Mouse (Mus musculus): Measurements from ENCODE around the gene Gm37240. TPM values are rescaled to one million over a fixed set of nuclear protein-coding genes. Genes with fewer than 3 reads are reported as not detected.

Gene Gm37240
- polyA plus RNA-seq, 1 experiment from 2014 or later, result 0.52 TPM

DNA sequence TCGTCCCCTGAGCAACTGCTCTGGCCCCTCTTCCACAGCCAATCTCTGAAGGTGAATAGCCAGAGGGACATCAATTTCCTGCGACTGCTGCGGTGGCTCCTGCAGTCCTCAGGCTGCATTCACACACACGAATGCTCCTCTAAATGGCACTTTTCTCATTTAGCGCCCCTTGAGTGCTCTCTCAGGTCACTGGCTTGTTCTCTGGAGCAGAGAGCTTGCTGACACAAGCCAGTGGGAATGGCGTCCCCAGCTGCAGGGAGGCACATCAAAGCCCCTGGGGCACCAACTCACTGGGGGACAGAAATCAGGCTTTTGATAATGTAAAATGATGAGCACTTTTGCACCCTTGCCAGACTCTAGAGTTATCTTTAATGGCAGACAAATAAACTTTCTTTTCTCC lies 654.5 kb downstream of the Gm37240 start:
- H3K4me2 ChIP-seq (replicated peaks; ENCODE audit: low read depth, low read length), result no peak overlapping the region
- no peak for DNase-seq (ENCODE audit: low spot score)
- no peak overlapping the region for H3K27ac ChIP-seq (ENCODE audit: low read depth, low read length)
- H3K4me1 ChIP-seq (replicated peaks; ENCODE audit: control insufficient read depth, insufficient read depth, low read length), result no peaks in the 10 kb centered on the region
- H3K9me3 ChIP-seq (ENCODE audit: control insufficient read depth, low read length), result no peaks in the 10 kb centered on the region
- no peak for ATAC-seq (ENCODE audit: low FRiP score)
- H3K9ac ChIP-seq (ENCODE audit: low read depth, low read length), result no peak overlapping the region
- 54% methylated on average over 6 of the region's 6 CpGs for WGBS
- H3K27me3 ChIP-seq (ENCODE audit: control insufficient read depth, insufficient read depth, low read length), result no peaks in the 10 kb centered on the region
- no peaks in the 10 kb centered on the region for H3K36me3 ChIP-seq (ENCODE audit: control insufficient read depth, insufficient read depth, low read length)
- no peak overlapping the region for H3K4me3 ChIP-seq (ENCODE audit: low read depth, low read length)

DNA sequence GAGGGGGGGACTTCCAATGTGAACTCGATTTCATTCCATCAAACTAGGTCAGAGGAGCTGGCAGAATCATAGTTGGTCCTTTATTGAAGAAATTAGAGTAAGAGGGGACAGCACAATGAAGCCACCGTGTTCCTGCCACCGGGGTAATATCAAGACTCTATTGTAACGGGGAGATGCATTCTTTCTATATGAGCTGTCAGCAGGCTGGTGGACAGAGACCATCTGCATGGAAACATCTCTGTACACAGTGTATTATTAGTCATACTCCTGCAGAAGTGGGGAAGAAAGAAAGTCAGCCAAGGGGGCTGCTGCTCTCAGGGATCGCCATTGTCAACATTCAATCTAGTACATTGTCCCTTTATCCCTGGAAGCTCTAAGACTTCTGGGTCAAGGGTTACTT lies 665.3 kb downstream of the Gm37240 start:
- H3K27ac ChIP-seq (ENCODE audit: low read depth, low read length), result no peak overlapping the region
- H3K9me3 ChIP-seq (ENCODE audit: control insufficient read depth, low read length), result no peaks in the 10 kb centered on the region
- no peaks in the 10 kb centered on the region for H3K27me3 ChIP-seq (ENCODE audit: control insufficient read depth, insufficient read depth, low read length)
- no peak overlapping the region for H3K9ac ChIP-seq (ENCODE audit: low read depth, low read length)
- ATAC-seq (ENCODE audit: low FRiP score), result no peak
- WGBS, result 82% methylated on average over 5 of the region's 5 CpGs
- H3K36me3 ChIP-seq (ENCODE audit: control insufficient read depth, insufficient read depth, low read length), result no peaks in the 10 kb centered on the region
- H3K4me2 ChIP-seq (replicated peaks; ENCODE audit: low read depth, low read length), result no peak overlapping the region
- H3K4me1 ChIP-seq (replicated peaks; ENCODE audit: control insufficient read depth, insufficient read depth, low read length), result no peaks in the 10 kb centered on the region
- no peak overlapping the region for H3K4me3 ChIP-seq (ENCODE audit: low read depth, low read length)
- no peak for DNase-seq (ENCODE audit: low spot score)

DNA sequence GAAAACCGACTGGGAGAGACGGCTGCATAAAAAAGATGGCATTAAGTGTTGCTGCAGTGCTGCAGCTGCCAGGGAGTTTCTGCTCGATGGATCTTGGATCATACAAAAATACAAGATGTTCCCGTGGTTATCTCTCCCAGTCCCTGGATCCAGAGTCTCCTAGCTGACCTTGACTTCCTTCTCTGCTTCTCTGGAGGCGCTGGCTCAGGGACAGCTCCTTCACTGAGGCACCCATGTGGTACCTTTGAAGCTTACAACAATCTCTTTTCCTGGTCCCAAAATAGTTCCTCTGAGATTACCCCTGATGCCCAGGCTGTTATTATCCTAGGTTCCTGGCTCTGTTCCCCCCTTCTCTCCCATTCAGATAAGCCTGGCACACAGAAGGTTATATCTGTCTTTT lies 672.4 kb downstream of the Gm37240 start:
- Histone ChIP-seq H3K4me3 (ENCODE audit: low read depth, low read length) (no peak overlapping the region), H3K4me2 (replicated peaks; ENCODE audit: low read depth, low read length) (no peak overlapping the region), H3K27ac (ENCODE audit: low read depth, low read length) (no peak overlapping the region), H3K36me3 (ENCODE audit: control insufficient read depth, insufficient read depth, low read length) (no peaks in the 10 kb centered on the region), H3K9ac (ENCODE audit: low read depth, low read length) (no peak overlapping the region), H3K27me3 (ENCODE audit: control insufficient read depth, insufficient read depth, low read length) (no peaks in the 10 kb centered on the region), H3K9me3 (ENCODE audit: control insufficient read depth, low read length) (no peaks in the 10 kb centered on the region), H3K4me1 (replicated peaks; ENCODE audit: control insufficient read depth, insufficient read depth, low read length) (no peaks in the 10 kb centered on the region)
- WGBS, result 86% methylated on average over 5 of the region's 5 CpGs
- DNase-seq (ENCODE audit: low spot score) (no peak), ATAC-seq (ENCODE audit: low FRiP score) (no peak)

DNA sequence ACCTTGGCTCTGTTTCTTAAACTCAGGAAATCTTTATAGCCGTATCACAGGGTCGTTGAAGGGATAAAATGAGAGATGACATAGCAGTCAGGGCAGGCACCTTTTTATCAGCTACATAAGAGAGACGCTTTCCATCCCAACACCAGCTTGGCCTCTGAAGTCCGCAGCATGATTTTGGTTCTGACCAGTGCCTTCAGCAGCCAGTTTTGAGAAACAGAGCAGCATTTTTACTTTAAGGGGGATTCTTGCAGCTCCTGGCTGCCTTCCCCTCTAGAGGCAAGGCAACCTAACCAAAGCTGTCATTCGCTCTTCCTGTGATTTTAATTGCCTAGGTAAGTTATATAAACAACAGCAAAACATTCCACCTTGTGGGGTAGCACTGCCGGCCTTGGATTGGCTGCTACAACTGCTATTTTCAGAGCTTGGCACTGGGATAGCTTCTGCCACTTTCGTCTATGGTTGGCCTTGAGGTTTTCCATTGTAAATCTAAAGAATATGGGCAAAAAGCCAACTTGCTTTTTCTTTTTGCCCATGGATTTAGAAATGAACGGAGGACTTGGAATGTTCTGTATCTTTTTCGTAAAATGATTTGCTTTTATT lies 674.5 kb downstream of the Gm37240 start:
- Histone ChIP-seq H3K4me3 (ENCODE audit: low read depth, low read length) (no peak overlapping the region), H3K4me1 (replicated peaks; ENCODE audit: control insufficient read depth, insufficient read depth, low read length) (no peaks in the 10 kb centered on the region), H3K27me3 (ENCODE audit: control insufficient read depth, insufficient read depth, low read length) (no peaks in the 10 kb centered on the region), H3K9me3 (ENCODE audit: control insufficient read depth, low read length) (no peaks in the 10 kb centered on the region), H3K4me2 (replicated peaks; ENCODE audit: low read depth, low read length) (no peak overlapping the region), H3K9ac (ENCODE audit: low read depth, low read length) (no peak overlapping the region), H3K27ac (ENCODE audit: low read depth, low read length) (no peak overlapping the region), H3K36me3 (ENCODE audit: control insufficient read depth, insufficient read depth, low read length) (no peaks in the 10 kb centered on the region)
- 86% methylated on average over 9 of the region's 9 CpGs for WGBS
- ATAC-seq (ENCODE audit: low FRiP score), result no peak
- no peak for DNase-seq (ENCODE audit: low spot score)

DNA sequence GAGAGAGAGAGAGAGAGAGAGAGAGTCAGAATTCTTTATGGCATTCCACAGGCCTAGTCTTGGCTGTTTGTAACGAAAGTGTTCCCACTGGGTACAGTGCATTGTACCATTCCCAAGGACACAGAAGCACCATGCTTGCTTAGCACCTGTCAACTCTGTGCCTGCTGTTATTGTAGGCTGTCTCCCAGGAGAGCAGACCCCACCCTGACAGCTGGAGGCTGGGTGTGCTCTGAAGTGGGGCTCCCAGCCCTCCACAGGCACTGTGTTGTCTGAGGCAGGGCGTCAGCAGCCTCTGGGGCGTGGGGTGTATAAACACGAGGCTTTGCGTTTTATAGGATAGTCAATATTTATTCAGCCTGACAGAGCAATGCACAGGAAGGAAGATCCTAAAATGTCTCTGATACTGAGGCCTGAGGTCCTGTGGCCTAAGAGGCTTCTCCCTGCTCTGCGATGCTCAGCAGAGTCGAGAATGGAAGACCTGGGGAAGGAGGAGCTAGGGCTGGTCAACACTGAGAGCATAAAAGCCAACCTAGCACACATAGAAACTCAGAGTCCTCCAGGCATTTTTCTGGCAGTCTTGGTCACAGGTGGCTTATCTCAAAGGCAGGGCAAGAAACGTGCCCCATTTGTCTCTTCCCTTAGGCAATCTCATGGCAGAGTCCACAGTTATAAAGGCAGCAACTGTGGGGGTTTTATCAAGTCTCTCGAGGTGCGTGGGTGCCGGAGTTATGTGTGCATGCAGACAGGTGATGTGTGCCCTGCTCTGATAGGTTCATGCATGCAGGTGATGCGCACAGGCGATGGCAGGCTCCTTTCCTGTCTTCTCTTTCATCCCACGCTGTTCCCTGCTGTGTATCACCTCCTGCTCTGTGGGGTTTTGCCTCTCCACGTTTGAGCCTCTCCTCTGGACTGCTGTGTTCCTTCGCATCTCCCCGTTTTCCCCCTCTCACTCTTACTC lies 677.2 kb downstream of the Gm37240 start:
- ATAC-seq (ENCODE audit: low FRiP score) (no peak), DNase-seq (ENCODE audit: low spot score) (no peak)
- Histone ChIP-seq H3K36me3 (ENCODE audit: control insufficient read depth, insufficient read depth, low read length) (no peaks in the 10 kb centered on the region), H3K9me3 (ENCODE audit: control insufficient read depth, low read length) (no peaks in the 10 kb centered on the region), H3K9ac (ENCODE audit: low read depth, low read length) (no peak overlapping the region), H3K27ac (ENCODE audit: low read depth, low read length) (no peak overlapping the region), H3K27me3 (ENCODE audit: control insufficient read depth, insufficient read depth, low read length) (no peaks in the 10 kb centered on the region), H3K4me1 (replicated peaks; ENCODE audit: control insufficient read depth, insufficient read depth, low read length) (no peaks in the 10 kb centered on the region), H3K4me2 (replicated peaks; ENCODE audit: low read depth, low read length) (no peak overlapping the region), H3K4me3 (ENCODE audit: low read depth, low read length) (no peak overlapping the region)
- WGBS, result 74% methylated on average over 17 of the region's 17 CpGs

DNA sequence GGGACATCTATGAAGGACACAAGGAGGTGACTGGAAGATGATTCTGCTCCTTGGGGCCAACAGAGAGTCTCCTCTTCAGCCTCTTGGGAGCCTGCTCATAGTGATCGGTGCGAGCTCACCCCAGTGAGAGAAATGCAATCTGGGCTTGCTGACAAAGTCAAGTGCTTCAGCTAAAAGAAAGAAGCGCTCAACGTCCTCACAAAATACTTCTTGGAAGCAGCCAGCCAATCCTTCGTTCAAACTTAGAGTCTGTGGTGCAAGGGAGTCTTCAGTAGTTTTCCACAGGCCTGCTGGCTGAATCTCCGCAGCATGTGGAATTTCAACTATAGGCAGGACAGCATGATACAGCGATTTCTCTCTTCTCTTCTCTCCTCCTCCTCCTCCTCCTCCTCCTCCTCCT lies 680.8 kb downstream of the Gm37240 start:
- H3K9me3 ChIP-seq (ENCODE audit: control insufficient read depth, low read length), result no peaks in the 10 kb centered on the region
- ATAC-seq (ENCODE audit: low FRiP score) (no peak), DNase-seq (ENCODE audit: low spot score) (no peak)
- H3K36me3 ChIP-seq (ENCODE audit: control insufficient read depth, insufficient read depth, low read length), result no peaks in the 10 kb centered on the region
- WGBS, result 88% methylated on average over 7 of the region's 7 CpGs
- no peaks in the 10 kb centered on the region for H3K4me1 ChIP-seq (replicated peaks; ENCODE audit: control insufficient read depth, insufficient read depth, low read length)
- no peaks in the 10 kb centered on the region for H3K27me3 ChIP-seq (ENCODE audit: control insufficient read depth, insufficient read depth, low read length)
- no peak overlapping the region for H3K27ac ChIP-seq (ENCODE audit: low read depth, low read length)
- H3K4me2 ChIP-seq (replicated peaks; ENCODE audit: low read depth, low read length), result no peak overlapping the region
- H3K4me3 ChIP-seq (ENCODE audit: low read depth, low read length), result no peak overlapping the region
- H3K9ac ChIP-seq (ENCODE audit: low read depth, low read length), result no peak overlapping the region

DNA sequence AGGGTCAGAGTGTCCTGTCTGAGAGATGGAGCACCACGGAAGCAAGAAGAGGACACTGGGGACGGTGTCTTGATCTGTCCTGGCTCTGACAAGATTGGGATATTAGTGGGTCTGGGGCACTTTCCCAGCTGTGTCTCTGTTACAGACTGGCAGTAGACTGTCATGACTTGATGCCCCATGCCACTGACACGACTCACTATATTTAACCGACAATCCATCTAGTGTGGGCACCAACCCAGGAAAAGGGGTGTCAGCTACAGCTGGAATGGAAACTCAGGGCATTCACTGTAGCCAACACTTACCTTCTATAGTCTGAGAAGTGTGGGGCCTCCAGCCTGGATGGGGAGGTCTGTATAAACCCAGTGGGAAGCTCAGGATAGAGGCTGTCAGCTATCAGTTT lies 681.4 kb downstream of the Gm37240 start:
- Histone ChIP-seq H3K4me1 (replicated peaks; ENCODE audit: control insufficient read depth, insufficient read depth, low read length) (no peaks in the 10 kb centered on the region), H3K9ac (ENCODE audit: low read depth, low read length) (no peak overlapping the region), H3K4me3 (ENCODE audit: low read depth, low read length) (no peak overlapping the region), H3K27me3 (ENCODE audit: control insufficient read depth, insufficient read depth, low read length) (no peaks in the 10 kb centered on the region), H3K9me3 (ENCODE audit: control insufficient read depth, low read length) (no peaks in the 10 kb centered on the region), H3K36me3 (ENCODE audit: control insufficient read depth, insufficient read depth, low read length) (no peaks in the 10 kb centered on the region), H3K27ac (ENCODE audit: low read depth, low read length) (no peak overlapping the region), H3K4me2 (replicated peaks; ENCODE audit: low read depth, low read length) (no peak overlapping the region)
- WGBS, result 94% methylated on average over 4 of the region's 4 CpGs
- ATAC-seq (ENCODE audit: low FRiP score) (no peak), DNase-seq (ENCODE audit: low spot score) (no peak)

DNA sequence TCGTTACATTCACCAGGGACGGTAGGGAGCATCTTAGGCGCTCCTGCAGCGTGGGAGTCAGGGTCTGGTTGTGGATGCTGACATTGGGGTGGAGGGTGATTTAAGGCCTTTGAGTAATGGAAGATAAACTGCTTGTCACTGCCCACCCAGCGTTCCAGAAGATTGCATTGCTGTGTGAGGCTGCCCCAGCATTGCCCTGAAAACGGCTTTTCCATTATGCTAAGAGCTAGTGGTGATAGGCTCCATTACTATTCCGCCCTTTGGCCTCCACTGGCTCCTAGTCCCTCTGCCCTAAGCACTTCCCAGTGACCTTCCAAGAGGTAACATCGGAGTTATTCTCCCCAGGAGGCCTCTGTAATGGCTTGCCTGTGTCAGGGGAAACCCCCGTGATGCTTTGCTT lies 683.7 kb downstream of the Gm37240 start:
- no peak overlapping the region for H3K4me2 ChIP-seq (replicated peaks; ENCODE audit: low read depth, low read length)
- H3K4me3 ChIP-seq (ENCODE audit: low read depth, low read length), result no peak overlapping the region
- 57% methylated on average over 9 of the region's 9 CpGs for WGBS
- no peak overlapping the region for H3K27ac ChIP-seq (ENCODE audit: low read depth, low read length)
- no peaks in the 10 kb centered on the region for H3K4me1 ChIP-seq (replicated peaks; ENCODE audit: control insufficient read depth, insufficient read depth, low read length)
- H3K9ac ChIP-seq (ENCODE audit: low read depth, low read length), result no peak overlapping the region
- ATAC-seq (ENCODE audit: low FRiP score) (no peak), DNase-seq (ENCODE audit: low spot score) (no peak)
- H3K36me3 ChIP-seq (ENCODE audit: control insufficient read depth, insufficient read depth, low read length), result no peaks in the 10 kb centered on the region
- H3K9me3 ChIP-seq (ENCODE audit: control insufficient read depth, low read length), result no peaks in the 10 kb centered on the region
- H3K27me3 ChIP-seq (ENCODE audit: control insufficient read depth, insufficient read depth, low read length), result no peaks in the 10 kb centered on the region

DNA sequence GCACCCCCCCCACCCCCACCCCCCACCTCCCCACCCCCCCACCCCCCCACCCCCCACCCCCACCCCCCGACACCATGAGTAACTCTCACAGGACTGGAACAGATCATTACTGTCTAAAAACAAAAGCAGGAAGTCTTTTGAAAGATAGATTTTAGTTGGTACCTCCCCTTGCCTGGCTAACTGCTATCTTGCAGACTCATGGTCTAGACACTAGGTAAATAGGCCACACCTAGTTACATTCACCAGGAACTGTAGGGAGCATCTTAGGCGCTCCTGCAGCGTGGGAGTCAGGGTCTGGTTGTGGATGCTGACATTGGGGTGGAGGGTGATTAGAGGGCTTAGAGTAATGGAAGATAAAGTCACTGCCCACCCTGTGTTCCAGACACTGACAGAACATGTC lies 684.6 kb downstream of the Gm37240 start:
- Histone ChIP-seq H3K27me3 (ENCODE audit: control insufficient read depth, insufficient read depth, low read length) (no peaks in the 10 kb centered on the region), H3K36me3 (ENCODE audit: control insufficient read depth, insufficient read depth, low read length) (no peaks in the 10 kb centered on the region), H3K9me3 (ENCODE audit: control insufficient read depth, low read length) (no peaks in the 10 kb centered on the region), H3K4me3 (ENCODE audit: low read depth, low read length) (no peak overlapping the region), H3K27ac (ENCODE audit: low read depth, low read length) (no peak overlapping the region), H3K4me1 (replicated peaks; ENCODE audit: control insufficient read depth, insufficient read depth, low read length) (no peaks in the 10 kb centered on the region), H3K9ac (ENCODE audit: low read depth, low read length) (no peak overlapping the region), H3K4me2 (replicated peaks; ENCODE audit: low read depth, low read length) (no peak overlapping the region)
- DNase-seq (ENCODE audit: low spot score) (no peak), ATAC-seq (ENCODE audit: low FRiP score) (no peak)
- WGBS, result 72% methylated on average over 3 of the region's 3 CpGs

Measured in hindbrain, embryonic 11.5 days (tissue).